Mouse (Mus musculus) neural tube, embryonic 13.5 days (tissue): ENCODE results near the gene Ttpal. TPM values are rescaled to one million over a fixed set of nuclear protein-coding genes. Genes with fewer than 3 reads are reported as not detected.
A peak's percentile ranks its signal among the peaks of the same experiment; 100 is the strongest.

Source experiments
- ATAC-seq: fragments of 200-750 bp; cut with Nextera tagmentation; 2 replicates; pipeline ENCODE4 v1.8.0; 2017; ENCODE audit warnings: low read depth, mild to moderate bottlenecking, moderate TSS enrichment, moderate library complexity
- H3K27ac ChIP-seq: fragments of 300-500 bp; sonication (generic); replicated peaks from 2 replicates; pipeline ENCODE4 v1.5.1; 2015; ENCODE audit warnings: moderate library complexity, mild to moderate bottlenecking, inconsistent platforms
- H3K27me3 ChIP-seq: fragments of 300-500 bp; sonication (generic); 2 replicates; pipeline ENCODE4 v1.6.1; 2015; ENCODE audit warnings: mild to moderate bottlenecking, inconsistent platforms
- H3K36me3 ChIP-seq: fragments of 300-500 bp; sonication (generic); 2 replicates; pipeline ENCODE4 v1.6.1; 2015; ENCODE audit warnings: mild to moderate bottlenecking, inconsistent platforms
- H3K4me1 ChIP-seq: fragments of 300-500 bp; sonication (generic); replicated peaks from 2 replicates; pipeline ENCODE4 v1.6.1; 2015; ENCODE audit warnings: inconsistent platforms
- H3K4me2 ChIP-seq: fragments of 300-500 bp; sonication (generic); 2 replicates; pipeline ENCODE4 v1.6.1; 2015; ENCODE audit warnings: inconsistent platforms, mild to moderate bottlenecking, moderate library complexity
- H3K4me3 ChIP-seq: fragments of 300-500 bp; sonication (generic); 2 replicates; pipeline ENCODE4 v1.5.1; 2015; ENCODE audit warnings: mild to moderate bottlenecking, inconsistent platforms
- H3K9ac ChIP-seq: fragments of 300-500 bp; sonication (generic); 2 replicates; pipeline ENCODE4 v1.6.1; 2015; ENCODE audit warnings: moderate library complexity, mild to moderate bottlenecking, inconsistent platforms
- H3K9me3 ChIP-seq: fragments of 300-500 bp; sonication (generic); 2 replicates; pipeline ENCODE4 v1.6.1; 2016; ENCODE audit warnings: inconsistent platforms
- WGBS: fragments of 180-500 bp; shearing (Covaris S2); methylation state at CpG from one replicate; pipeline ENCODE4 v1.1.7; 2015; 5-methylcytosine and 5-hydroxymethylcytosine counted together
- polyA plus RNA-seq: library from polyadenylated mRNA; unstranded; fragments of >200 nt; fragmentation: Nextera tagmentation; extraction: Ambion mirVana; gene quantifications from 2 replicates; pipeline ENCODE4 v1.2.1, GENCODE M21; 2015

The Ttpal gene
- polyA plus RNA-seq, 1 experiment from 2014 or later: 39.2 TPM

DNA sequence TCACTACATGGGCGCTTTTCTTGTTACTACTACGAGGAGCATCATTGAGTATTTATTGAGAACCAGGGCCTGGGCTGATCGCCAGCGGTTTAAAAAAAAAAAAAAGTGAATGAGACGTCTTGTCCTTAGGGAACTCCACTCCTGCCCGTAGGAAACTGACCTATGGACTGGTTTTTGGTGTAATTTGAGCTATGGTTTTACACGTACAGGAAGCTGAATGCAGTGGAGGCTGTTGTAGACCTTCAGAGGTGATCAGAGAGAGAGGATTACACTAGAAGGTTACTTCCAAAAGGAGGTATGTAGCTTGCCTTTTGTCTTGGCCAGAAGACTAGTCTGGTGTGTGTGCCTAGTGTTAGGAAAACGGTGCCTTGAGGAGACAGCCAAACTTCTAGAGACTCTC lies 56.8 kb downstream of the Ttpal start:
- under 1% methylated on average over 8 of the region's 8 CpGs for WGBS

DNA sequence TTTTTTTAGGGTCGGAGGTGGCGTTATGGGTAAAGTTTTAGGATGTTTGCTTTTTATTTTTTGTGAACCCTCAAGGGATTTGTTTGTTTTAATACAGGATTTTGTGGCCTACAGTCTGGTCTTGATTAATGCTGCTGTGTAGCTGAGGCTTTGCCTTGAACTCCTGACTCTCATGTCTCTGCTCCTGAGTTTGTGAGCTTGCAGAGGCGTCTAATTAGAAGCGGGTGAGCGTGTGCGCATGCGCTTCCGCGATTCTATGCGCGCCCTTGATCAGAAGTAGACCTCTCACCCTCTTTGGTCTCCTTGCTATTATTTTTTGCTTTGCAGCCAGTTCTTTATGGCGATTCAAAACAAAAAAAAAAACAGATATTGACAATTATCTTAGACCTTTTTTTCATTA lies 57.3 kb downstream of the Ttpal start:
- WGBS: 83% methylated on average over 12 of the region's 12 CpGs
- no peak for ATAC-seq
- H3K9me3 ChIP-seq: no peaks in the 10 kb centered on the region
- peak overlapping the region; percentile 60 for H3K4me2 ChIP-seq
- peak overlapping the region; percentile 86; the same call in 1 of the 2 replicates for H3K9ac ChIP-seq
- no peaks in the 10 kb centered on the region for H3K27me3 ChIP-seq
- H3K27ac ChIP-seq: peak overlapping the region; percentile 78; the same call in 1 of the 2 replicates
- peaks cover 32% of the 10 kb centered on the region for H3K4me1 ChIP-seq
- no peaks in the 10 kb centered on the region for H3K36me3 ChIP-seq
- peak overlapping the region; percentile 77 for H3K4me3 ChIP-seq

More for the DNA sequence above, 56.8 kb downstream of the Ttpal start:
- H3K9ac ChIP-seq: peak overlapping the region; percentile 86
- ATAC-seq: peak; percentile 13; the same call in 1 of the 2 replicates
- H3K27me3 ChIP-seq: no peaks in the 10 kb centered on the region
- peak overlapping the region; percentile 77 for H3K4me3 ChIP-seq
- peaks cover 32% of the 10 kb centered on the region for H3K4me1 ChIP-seq
- H3K9me3 ChIP-seq: no peaks in the 10 kb centered on the region
- peak overlapping the region; percentile 60 for H3K4me2 ChIP-seq
- H3K27ac ChIP-seq: peak overlapping the region; percentile 78; the same call in 1 of the 2 replicates
- H3K36me3 ChIP-seq: no peaks in the 10 kb centered on the region

DNA sequence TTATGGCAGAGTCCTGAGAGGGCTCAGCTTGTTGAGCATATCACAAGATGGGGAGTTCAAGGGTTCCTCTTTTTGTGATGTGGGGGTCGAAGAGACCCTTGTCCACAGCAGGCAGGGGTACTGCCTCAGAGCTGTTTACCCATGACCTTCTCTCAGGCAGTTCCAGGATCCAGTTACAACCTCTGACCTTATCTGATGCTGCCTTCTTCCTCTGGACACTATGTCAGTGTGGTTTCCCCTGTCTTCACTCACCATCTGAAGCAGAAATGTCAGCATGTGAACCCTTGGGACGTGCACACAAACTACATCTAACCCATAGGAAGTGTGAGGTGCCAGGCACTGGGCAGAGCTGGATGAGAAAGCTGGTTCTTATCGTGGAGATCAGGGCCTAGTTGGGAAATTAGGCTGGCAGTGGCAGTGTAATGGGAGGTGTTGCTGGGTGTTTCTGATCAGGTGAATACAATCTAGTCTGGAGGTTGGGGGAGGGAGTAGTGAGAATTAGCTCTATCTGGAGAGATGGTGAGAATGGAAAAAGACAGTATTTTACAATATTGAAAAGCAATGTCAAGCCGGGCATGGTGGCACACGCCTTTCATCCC lies 58.1 kb downstream of the Ttpal start:
- H3K27me3 ChIP-seq: no peaks in the 10 kb centered on the region
- 88% methylated on average over 5 of the region's 5 CpGs for WGBS
- peak overlapping the region; percentile 17; the same call in 1 of the 2 replicates for H3K9ac ChIP-seq
- no peaks in the 10 kb centered on the region for H3K36me3 ChIP-seq
- H3K9me3 ChIP-seq: no peaks in the 10 kb centered on the region
- no peak for ATAC-seq
- H3K4me2 ChIP-seq: no peak overlapping the region
- no peak overlapping the region for H3K27ac ChIP-seq
- H3K4me1 ChIP-seq: peaks cover 32% of the 10 kb centered on the region
- H3K4me3 ChIP-seq: no peak overlapping the region

DNA sequence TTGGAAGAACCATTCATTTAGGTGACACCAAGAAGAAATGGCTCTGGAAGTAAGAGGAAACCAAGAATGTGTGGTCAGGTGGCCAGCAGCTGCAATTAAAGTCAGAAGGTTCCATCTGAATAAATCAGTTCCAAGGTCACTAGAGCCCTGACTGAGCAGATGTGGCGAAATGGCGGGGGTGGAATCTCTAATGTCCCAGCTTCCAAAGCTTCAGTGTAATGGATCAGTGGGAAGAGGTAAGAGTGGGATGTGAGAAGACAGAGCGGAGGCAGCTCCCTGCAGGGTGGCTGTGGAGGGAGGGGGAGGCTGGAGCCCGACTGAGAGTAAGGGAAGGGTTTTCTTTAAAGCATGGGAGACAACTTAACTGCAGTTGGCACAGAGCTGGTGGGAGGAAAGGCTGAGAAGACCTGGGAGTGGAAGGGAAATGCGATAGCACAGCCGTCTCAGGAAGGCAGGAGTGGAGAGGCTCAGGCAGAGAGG lies 59.3 kb downstream of the Ttpal start:
- ATAC-seq: no peak
- H3K27ac ChIP-seq: 0 out of 2 replicates have a peak overlapping the region, but pooled peaks have one; percentile 13
- H3K4me3 ChIP-seq: no peak overlapping the region
- H3K9ac ChIP-seq: peak overlapping the region; percentile 31; the same call in 1 of the 2 replicates
- WGBS: 53% methylated on average over 6 of the region's 6 CpGs
- peaks cover 32% of the 10 kb centered on the region for H3K4me1 ChIP-seq
- no peaks in the 10 kb centered on the region for H3K27me3 ChIP-seq
- no peaks in the 10 kb centered on the region for H3K9me3 ChIP-seq
- no peak overlapping the region for H3K4me2 ChIP-seq
- H3K36me3 ChIP-seq: no peaks in the 10 kb centered on the region

DNA sequence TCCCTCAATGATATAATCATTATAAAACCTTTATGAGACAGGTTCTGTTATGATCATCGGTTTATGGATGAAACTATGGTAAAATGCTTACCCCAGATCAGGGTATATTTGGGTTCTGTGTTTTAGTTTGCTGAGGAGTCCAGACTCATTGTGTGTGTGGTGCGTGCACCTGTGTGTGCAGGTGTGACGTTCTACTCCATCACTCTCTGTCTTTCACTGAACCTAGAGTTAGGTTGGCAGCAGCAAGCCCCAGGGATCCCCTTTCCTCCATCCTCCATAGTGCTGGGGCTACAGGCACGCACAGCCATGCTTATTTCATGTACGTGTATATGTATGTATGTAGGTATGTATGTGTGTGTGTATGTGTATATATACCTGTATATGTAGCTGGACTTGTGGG lies 60.0 kb downstream of the Ttpal start:
- H3K36me3 ChIP-seq: no peaks in the 10 kb centered on the region
- ATAC-seq: no peak
- no peak overlapping the region for H3K9ac ChIP-seq
- no peaks in the 10 kb centered on the region for H3K9me3 ChIP-seq
- peaks cover 32% of the 10 kb centered on the region for H3K4me1 ChIP-seq
- 96% methylated on average over 5 of the region's 5 CpGs for WGBS
- no peak overlapping the region for H3K27ac ChIP-seq
- no peak overlapping the region for H3K4me2 ChIP-seq
- H3K27me3 ChIP-seq: no peaks in the 10 kb centered on the region
- H3K4me3 ChIP-seq: no peak overlapping the region

DNA sequence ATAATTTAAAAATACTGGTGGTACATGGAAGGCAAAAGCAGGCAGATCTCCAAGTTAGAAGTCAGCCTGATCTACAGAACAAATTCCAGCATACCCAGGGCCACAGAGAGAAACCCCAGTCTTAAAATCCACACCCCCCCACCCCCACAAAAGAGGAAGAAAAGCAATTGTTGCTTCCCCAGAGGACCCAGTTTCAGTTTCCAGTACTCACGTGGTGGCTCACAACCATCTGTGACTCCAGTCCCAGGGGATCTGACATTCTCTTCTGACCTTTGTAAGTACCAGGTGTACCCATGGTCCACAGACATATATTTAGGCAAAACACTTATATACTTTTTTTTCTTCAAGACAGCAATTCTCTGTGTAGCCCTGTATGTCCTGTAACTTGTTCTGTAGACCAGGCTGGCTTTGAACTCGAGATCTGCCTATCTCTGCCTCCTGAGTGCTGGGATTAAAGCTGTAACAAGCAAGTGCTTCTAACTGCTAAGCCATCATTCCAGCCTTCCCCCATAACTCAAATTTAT lies 60.6 kb downstream of the Ttpal start:
- Histone ChIP-seq H3K9ac (no peak overlapping the region), H3K36me3 (no peaks in the 10 kb centered on the region), H3K4me2 (no peak overlapping the region), H3K9me3 (no peaks in the 10 kb centered on the region), H3K4me1 (peaks cover 30% of the 10 kb centered on the region), H3K27me3 (no peaks in the 10 kb centered on the region), H3K4me3 (no peak overlapping the region), H3K27ac (no peak overlapping the region)
- no peak for ATAC-seq
- WGBS: 75% methylated on average over 2 of the region's 2 CpGs

DNA sequence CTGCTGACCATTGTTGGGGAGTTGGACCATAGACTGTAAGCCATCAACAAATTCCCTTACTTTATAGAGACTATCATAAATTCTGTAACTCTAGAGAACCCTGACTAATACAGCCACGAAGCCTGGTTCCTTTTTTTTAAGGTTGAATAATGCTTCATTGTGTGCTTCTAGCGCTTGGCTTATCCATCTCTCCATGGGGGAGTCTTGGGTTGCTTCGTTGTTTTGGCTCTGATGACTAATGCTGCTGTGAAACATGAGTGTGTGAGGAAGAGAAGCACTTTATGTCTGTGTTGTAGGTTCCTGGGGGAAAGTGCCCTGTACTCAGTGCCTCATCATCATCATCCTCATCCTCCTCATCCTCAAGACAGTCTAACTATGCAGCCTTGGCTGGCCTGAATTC lies 61.8 kb downstream of the Ttpal start:
- no peak for ATAC-seq
- no peak overlapping the region for H3K27ac ChIP-seq
- H3K9ac ChIP-seq: no peak overlapping the region
- no peaks in the 10 kb centered on the region for H3K9me3 ChIP-seq
- no peaks in the 10 kb centered on the region for H3K36me3 ChIP-seq
- no peak overlapping the region for H3K4me3 ChIP-seq
- no peaks in the 10 kb centered on the region for H3K27me3 ChIP-seq
- 32% methylated on average over 3 of the region's 3 CpGs for WGBS
- no peak overlapping the region for H3K4me2 ChIP-seq
- H3K4me1 ChIP-seq: peaks cover 26% of the 10 kb centered on the region

DNA sequence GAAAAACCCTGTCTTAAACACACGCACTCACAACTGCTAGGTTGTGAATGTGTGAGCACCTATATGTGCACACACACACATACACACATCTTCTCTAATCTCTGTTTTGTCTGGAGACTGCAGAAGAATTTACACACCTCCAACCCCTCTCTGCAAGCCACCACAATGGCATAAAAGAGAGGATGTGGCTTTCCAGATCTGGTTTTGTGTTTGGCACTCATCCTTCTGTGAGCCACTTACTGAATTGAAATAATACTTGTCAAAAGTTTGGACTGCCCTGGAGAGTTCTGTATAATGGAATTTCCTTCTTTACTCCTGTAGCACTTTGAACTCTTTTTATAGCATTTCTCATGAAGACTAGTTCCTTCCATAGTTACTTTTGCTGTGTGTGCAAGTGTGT lies 64.9 kb downstream of the Ttpal start:
- no peak for ATAC-seq
- 84% methylated on average over 1 of the region's 1 CpGs for WGBS
- Histone ChIP-seq H3K27ac (no peak overlapping the region), H3K4me3 (no peak overlapping the region), H3K27me3 (no peaks in the 10 kb centered on the region), H3K4me1 (no peaks in the 10 kb centered on the region), H3K36me3 (no peaks in the 10 kb centered on the region), H3K9me3 (no peaks in the 10 kb centered on the region), H3K9ac (no peak overlapping the region), H3K4me2 (no peak overlapping the region)

Other genes with a start within 250 kb of the Ttpal start
- gene Jph2, start 204.3 kb upstream of the Ttpal start, polyA plus RNA-seq: 0.57 and 0.84 TPM in 2 replicates
- gene Oser1, start 177.6 kb upstream of the Ttpal start, polyA plus RNA-seq: 74.5 and 83.4 TPM in 2 replicates
- 115 and 117 TPM in 2 replicates for gene Gdap1l1, start 163.8 kb upstream of the Ttpal start, polyA plus RNA-seq
- 15.0 and 16.5 TPM in 2 replicates for gene Fitm2, start 129.7 kb upstream of the Ttpal start, polyA plus RNA-seq
- gene R3hdml, start 110.0 kb upstream of the Ttpal start, polyA plus RNA-seq: not detected in 2 replicates
- gene Hnf4a, start 95.5 kb upstream of the Ttpal start, polyA plus RNA-seq: not detected in 2 replicates
- 36.8 and 39.1 TPM in 2 replicates for gene Serinc3, start 42.8 kb downstream of the Ttpal start, polyA plus RNA-seq
- 116 and 123 TPM in 2 replicates for gene Pkig, start 56.1 kb downstream of the Ttpal start, polyA plus RNA-seq
- gene Ada, start 147.9 kb downstream of the Ttpal start, polyA plus RNA-seq: 1.9 and 2.5 TPM in 2 replicates
- 0.32 TPM in 1 of 2 replicates, not detected in the other for gene Ccn5, start 218.5 kb downstream of the Ttpal start, polyA plus RNA-seq